Mouse (Mus musculus) spleen, adult 12 weeks (tissue): ENCODE results near the gene Ddx39b.

ENCODE experiments used
- DNase-seq: peaks from one replicate; pipeline ENCODE4 v3.0.0; 2022; ENCODE audit warnings: low spot score

Ddx39b gene

GRCm38 (mm10) chr17:35244999-35245398 lies 3.5 kb downstream of the Ddx39b start:
- DNase-seq = no peak

DNA sequence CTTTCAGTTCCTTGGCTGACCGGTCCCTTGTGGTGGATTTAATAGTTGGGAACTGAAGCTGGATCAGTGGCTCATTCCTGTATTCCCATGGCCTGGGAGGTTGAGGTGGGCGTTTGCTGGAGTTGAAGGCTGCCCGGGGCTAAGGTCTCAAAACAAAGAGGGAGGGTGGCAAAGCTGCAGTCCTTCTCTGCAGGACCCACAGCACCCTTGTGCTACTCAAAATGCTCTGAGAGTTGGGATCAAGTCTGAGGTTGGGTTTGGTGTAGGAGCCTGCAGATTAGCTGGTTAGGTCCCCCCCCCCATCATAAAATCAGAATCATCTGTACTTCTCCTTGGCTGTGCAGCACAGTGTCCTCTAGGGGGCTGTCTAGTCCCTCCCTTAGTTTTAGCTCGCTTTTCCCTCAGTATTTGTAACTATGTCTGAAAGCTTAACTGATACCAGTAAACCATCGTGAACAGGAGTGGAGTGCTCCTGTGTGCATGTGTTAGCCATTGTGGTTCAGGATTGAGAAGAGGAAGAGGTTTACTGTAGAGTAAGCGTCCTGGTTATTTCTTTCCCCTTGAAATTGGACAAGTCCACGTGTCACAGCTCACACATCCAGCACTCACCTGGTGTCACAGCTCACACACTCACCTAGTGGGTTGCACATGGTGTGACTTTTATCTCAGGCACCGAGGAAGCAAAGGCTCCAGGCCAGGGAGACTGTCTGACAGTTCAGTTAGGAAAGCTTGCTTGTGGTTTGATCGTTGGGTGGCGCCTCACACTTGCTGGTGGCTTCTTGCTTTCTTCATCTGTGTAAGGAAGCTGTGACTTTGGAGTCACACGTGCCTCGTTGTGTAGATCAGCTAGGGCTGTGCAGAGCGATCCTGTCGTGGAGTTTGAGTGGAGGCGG lies 4.4 kb downstream of the Ddx39b start:
- no peak for DNase-seq

DNA sequence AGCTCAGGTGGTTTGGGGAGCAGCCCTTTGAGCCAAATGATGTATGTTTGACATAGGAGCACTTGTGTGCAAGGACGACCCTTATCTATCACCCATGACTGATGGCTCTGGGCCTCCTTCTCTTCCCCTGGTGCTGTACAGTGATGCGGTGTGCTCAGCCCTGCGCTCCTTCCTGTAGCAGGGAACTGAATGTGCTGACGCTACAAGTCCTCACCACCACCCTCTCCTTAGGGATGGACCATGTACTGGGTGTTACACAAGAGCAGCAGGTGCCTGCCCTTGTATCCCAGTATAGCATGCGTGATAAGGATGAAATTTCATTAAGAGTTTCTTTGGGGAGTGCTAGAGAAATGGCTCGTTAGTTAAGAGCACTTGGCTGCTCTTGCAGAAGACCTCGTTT lies 5.6 kb downstream of the Ddx39b start:
- DNase-seq = no peak

GRCm38 (mm10) chr17:35248986-35249385 lies 7.4 kb downstream of the Ddx39b start:
- no peak for DNase-seq

DNA sequence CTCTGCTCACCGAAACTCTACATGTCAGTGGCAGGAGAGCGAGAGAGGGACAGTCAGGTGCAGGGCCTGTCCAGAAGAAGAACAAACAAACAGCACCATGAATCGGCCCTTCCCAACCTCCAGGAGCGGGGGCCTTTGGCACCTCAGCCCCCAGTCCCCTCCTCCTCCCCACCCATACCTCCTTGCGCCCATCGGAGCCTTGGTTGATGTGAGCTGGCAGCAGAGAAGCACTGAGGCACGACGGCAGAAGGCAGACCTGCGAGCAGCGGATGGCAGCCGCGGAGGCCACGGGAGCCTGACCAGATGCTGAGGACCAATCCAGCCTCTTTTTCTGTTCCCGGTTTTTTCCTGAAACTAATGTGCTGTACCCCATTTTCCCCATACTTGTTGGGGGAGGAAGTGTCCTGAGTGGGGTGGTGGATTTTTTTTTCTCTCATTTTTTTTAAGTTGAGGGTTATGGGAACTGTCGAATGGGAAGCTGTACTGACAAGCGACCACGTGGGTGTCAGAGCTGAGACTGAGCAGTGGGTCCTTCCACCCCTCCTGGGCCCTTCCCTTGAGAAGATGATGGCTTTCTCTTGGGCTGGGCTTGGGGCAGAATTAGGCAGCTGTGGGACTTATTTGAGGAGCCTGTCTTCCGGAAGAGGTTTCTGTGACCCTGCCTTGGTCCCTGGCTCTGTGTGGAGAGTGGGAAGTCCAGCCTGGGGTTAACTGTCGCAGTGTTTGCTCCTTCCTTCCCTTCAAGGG lies 8.1 kb downstream of the Ddx39b start:
- no peak for DNase-seq

GRCm38 (mm10) chr17:35250348-35251120 lies 9.0 kb downstream of the Ddx39b start:
- DNase-seq = no peak

GRCm38 (mm10) chr17:35251162-35251719 lies 9.7 kb downstream of the Ddx39b start:
- no peak for DNase-seq

GRCm38 (mm10) chr17:35251981-35252380 lies 10.4 kb downstream of the Ddx39b start:
- DNase-seq = no peak

- no peak for DNase-seq
These were observed 11.2 kb downstream of the Ddx39b start for GRCm38 (mm10) chr17:35252619-35253292.

DNA sequence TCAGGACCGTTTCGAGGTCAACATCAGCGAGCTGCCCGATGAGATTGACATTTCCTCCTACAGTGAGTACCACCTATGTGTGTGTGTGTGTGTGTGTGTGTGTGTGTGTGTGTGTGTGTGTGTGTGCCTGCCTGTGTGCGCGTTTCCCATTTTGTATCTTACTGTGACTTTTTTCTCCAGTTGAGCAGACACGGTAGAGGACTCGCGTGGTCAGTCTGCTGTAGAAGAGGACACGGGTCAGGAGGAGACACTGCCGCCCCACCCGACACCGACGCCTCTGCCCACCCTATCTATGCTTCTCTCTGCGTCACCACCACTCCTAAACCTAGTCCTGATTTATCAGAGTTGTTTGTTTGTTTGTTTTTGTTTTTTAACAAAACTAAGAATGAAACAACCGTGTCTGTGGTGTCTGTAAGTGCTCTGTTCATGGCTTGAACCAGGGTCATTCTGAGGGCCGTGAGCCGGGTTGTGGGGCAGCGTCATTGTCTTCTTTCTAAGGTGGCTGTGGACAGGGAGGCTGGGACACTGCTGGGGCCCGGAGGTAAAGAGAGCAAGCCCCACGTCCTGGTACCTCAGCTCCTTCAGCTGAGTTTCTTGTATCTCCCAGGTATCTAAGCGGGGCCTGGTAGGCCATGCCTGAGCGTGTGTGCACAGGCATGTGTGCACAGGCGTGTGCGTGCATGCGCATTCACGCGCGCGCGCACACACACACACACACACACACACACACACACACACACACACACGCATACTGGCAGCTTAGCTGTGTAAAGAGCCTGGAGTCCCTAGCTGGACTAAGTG lies 11.9 kb downstream of the Ddx39b start:
- no peak for DNase-seq

DNA sequence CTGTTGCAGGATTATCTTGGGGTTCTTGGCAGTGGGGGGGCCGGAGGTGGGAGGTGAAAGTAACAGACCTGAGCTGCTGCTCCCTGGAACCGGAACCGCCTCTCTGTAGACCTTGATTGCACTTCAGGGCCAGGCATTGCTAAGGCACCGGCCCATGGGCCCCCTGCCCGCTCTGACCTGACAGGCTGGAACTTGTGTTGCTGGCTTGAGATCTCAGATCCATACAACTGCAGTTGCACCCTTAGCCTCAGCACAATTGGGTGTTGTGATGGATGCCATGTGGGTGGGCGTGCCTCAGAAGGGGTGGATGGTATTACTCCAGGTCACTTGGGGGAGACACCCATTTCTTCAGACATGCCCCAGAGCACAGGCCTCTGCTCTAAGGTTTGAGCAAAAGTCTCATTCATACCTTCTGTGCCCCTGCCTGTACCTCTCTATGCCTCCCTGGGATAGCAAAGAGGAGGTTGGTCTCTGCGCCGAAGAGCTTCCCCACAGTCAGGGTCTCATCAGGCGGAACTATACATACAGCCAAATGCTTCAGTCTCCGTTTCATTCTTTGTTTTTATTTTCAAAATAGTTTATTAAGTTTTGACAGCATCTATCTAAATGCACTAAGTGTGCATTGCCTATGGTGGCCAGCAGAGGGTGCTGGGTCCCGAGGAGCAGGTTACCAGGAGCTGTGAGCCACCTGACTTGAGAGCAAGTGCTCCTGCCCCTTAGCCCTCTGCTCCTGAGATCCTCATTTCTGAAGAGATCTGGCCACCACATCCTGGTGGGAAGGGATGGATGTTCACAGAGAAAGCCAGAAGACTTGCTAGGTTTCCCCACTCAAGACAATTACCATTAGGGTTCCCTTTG lies 12.9 kb downstream of the Ddx39b start:
- DNase-seq = peak; percentile 66

GRCm38 (mm10) chr17:35255301-35255700 lies 13.8 kb downstream of the Ddx39b start:
- no peak for DNase-seq

GRCm38 (mm10) chr17:35255704-35256103 lies 14.2 kb downstream of the Ddx39b start:
- no peak for DNase-seq

DNA sequence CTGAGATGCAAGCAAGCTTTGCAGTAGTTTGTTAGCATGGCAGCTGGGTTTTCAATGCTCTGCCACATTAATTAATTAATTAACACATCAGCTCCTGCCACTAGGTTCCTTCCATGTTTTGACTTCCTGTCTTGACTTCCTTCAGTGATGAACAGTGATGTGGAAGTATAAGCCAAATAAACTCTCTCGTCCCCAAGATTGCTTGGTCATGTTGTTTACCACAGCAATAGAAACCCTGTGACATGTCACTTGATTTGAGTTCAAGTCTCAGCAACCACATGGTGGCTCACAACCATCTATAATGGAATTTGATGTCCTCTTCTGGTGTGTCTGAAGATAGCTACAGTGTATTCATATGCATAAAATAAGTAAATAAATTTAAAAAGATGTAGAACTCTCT lies 15.8 kb downstream of the Ddx39b start:
- no peak for DNase-seq

GRCm38 (mm10) chr17:35257824-35258491 lies 16.4 kb downstream of the Ddx39b start:
- DNase-seq = peak; percentile 89

- DNase-seq = peak; percentile 55
These were observed 17.2 kb downstream of the Ddx39b start for GRCm38 (mm10) chr17:35258492-35259478.

DNA sequence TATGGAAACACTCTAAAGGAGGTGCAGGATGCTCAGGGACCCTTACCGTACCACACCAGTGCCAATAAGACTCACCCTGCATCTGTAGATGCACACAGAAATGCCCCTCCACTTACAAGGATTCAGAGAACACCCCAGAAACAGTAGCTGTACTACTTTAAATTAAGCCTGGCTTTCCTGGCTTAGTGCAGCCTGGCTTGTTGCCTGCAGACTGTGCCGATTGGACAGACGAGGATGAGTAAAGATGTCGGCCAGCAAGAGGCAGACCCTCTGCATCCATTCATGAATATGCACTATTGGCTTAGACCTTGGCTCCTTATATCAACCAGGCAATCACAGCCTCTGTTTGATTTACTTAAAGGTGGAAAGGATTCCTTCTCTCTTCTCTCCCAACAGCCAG lies 18.1 kb downstream of the Ddx39b start:
- DNase-seq = no peak

DNA sequence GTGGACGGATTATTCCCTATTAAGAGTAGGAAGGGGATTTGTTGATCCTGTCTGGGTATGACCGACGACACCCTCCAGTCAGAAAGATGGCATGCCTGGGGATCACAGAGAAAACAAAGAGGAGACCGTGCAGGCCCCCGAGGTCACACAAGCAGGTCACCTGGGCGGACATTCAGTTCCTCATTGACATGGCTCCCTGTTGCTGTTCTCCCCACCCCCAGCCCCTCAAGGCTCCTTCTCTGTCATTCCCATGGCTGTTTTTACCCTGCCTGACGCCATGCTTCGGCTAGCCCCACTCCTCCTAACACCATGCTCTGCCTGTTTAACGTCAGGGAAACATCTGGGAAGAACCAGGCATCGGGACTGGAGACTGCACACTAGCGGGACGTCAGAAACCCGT lies 20.1 kb downstream of the Ddx39b start:
- no peak for DNase-seq
